Comparison of ENCODE assay signal across 26 mouse cellular contexts in genomic region chr1:185334136-185334535, GRCm38 (mm10). TPM values are rescaled to one million over a fixed set of nuclear protein-coding genes. Genes with fewer than 3 reads are reported as not detected.
DNase-seq lines count a peak whose midpoint lies in the region; ATAC-seq and TF ChIP-seq lines count a peak whose summit lies in the region.
"Had no signal": no experiment of that assay in that cellular context is flagged by ENCODE, and none has a peak within 500 bp of the region (broad histone marks: within the 10 kb centered on the region; RNA-seq: fewer than 3 reads in every experiment).

No protein-coding gene starts in this region.

- peaks cover 8% of the 10 kb centered on the region for H3K36me3 ChIP-seq in forebrain, embryonic 13.5 days (ENCODE audit: poor library complexity, severe bottlenecking)
- no peaks in the 10 kb centered on the region for H3K36me3 ChIP-seq in forebrain, embryonic 15.5 days
- H3K36me3 ChIP-seq in hindbrain, embryonic 13.5 days = peaks cover 7% of the 10 kb centered on the region; the same call in 1 of the 2 replicates
- H3K36me3 ChIP-seq in hindbrain, postnatal 0 days (ENCODE audit: insufficient read depth, low read length) = no peaks in the 10 kb centered on the region
- peaks cover 25% of the 10 kb centered on the region for H3K36me3 ChIP-seq in E14TG2a.4 (ENCODE audit: insufficient read depth, low read length)
- H3K36me3 ChIP-seq: embryonic facial prominence, embryonic 13.5 days; liver, embryonic 15.5 days; midbrain, embryonic 15.5 days; neural tube, embryonic 12.5 days; stomach, embryonic 15.5 days had no signal

- DNase-seq in hindbrain, postnatal 0 days (ENCODE audit: low spot score) = no peak
- peak; percentile 23 for DNase-seq in brain, adult 2 months (ENCODE audit: low read depth, low spot score)
- DNase-seq in embryo, embryonic 9.5 days (ENCODE audit: extremely low spot score) = no peak
- no peak for DNase-seq in frontal cortex, adult 2 months (ENCODE audit: extremely low spot score in 1 of 2, low spot score in 1 of 2)
- DNase-seq: adrenal gland, adult 2 months; adrenal gland, postnatal 36 days; B cell, adult 2 months; embryo, embryonic 11 days; forebrain, postnatal 0 days; heart, postnatal 14 days; kidney, postnatal 10 days; lung, embryonic 14.5 days; lung, postnatal 14 days had no signal

- no peak overlapping the region for H3K27ac ChIP-seq in forebrain, embryonic 13.5 days
- no peak overlapping the region for H3K27ac ChIP-seq in forebrain, embryonic 15.5 days (replicated peaks)
- H3K27ac ChIP-seq in hindbrain, embryonic 13.5 days = no peak overlapping the region
- H3K27ac ChIP-seq in hindbrain, postnatal 0 days = no peak overlapping the region
- H3K27ac ChIP-seq: embryonic facial prominence, embryonic 13.5 days; forebrain, embryonic 10.5 days; hindbrain, embryonic 10.5 days; limb, embryonic 12.5 days; liver, embryonic 15.5 days; midbrain, embryonic 15.5 days; neural tube, embryonic 12.5 days; stomach, embryonic 15.5 days had no signal

- TF ChIP-seq CTCF in hindbrain, postnatal 0 days (IDR thresholded peaks at IDR 0.05; ENCODE audit: low read depth) = no peak
- no peak for TF ChIP-seq CTCF in E14TG2a.4 (conservative IDR thresholded peaks at IDR 0.05; ENCODE audit: low read length)

- no peaks in the 10 kb centered on the region for H3K9me3 ChIP-seq in forebrain, embryonic 13.5 days (replicated peaks)
- H3K9me3 ChIP-seq in forebrain, embryonic 15.5 days = no peaks in the 10 kb centered on the region
- no peaks in the 10 kb centered on the region for H3K9me3 ChIP-seq in hindbrain, embryonic 13.5 days
- no peaks in the 10 kb centered on the region for H3K9me3 ChIP-seq in hindbrain, postnatal 0 days (ENCODE audit: low read length)
- no peaks in the 10 kb centered on the region for H3K9me3 ChIP-seq in E14TG2a.4 (ENCODE audit: low read length)
- H3K9me3 ChIP-seq: embryonic facial prominence, embryonic 13.5 days; forebrain, embryonic 10.5 days; hindbrain, embryonic 10.5 days; limb, embryonic 12.5 days; liver, embryonic 15.5 days; midbrain, embryonic 15.5 days; neural tube, embryonic 12.5 days; stomach, embryonic 15.5 days had no signal

- H3K9ac ChIP-seq in forebrain, embryonic 13.5 days = peak overlapping the region; percentile 40; the same call in 1 of the 2 replicates
- no peak overlapping the region; the same call in 1 of the 2 replicates for H3K9ac ChIP-seq in forebrain, embryonic 15.5 days (replicated peaks)
- H3K9ac ChIP-seq in hindbrain, embryonic 13.5 days = peak overlapping the region; percentile 39; the same call in 1 of the 2 replicates
- H3K9ac ChIP-seq in hindbrain, postnatal 0 days (replicated peaks; ENCODE audit: low read length) = no peak overlapping the region
- H3K9ac ChIP-seq: embryonic facial prominence, embryonic 13.5 days; forebrain, postnatal 0 days; limb, embryonic 12.5 days; liver, embryonic 15.5 days; lung, embryonic 14.5 days; midbrain, embryonic 15.5 days; neural tube, embryonic 12.5 days; stomach, embryonic 15.5 days had no signal

- ATAC-seq in forebrain, embryonic 13.5 days = no peak
- no peak for ATAC-seq in forebrain, embryonic 15.5 days (replicated peaks)
- no peak for ATAC-seq in hindbrain, embryonic 13.5 days (ENCODE audit: low FRiP score)
- ATAC-seq in hindbrain, postnatal 0 days = no peak
- ATAC-seq: activated CD4-positive, CD25-positive, alpha-beta regulatory T cell, adult 4 months; forebrain, postnatal 0 days; midbrain, embryonic 15.5 days had no signal

- no peaks in the 10 kb centered on the region for H3K27me3 ChIP-seq in forebrain, embryonic 13.5 days
- no peaks in the 10 kb centered on the region for H3K27me3 ChIP-seq in forebrain, embryonic 15.5 days
- H3K27me3 ChIP-seq in hindbrain, embryonic 13.5 days = no peaks in the 10 kb centered on the region
- H3K27me3 ChIP-seq in hindbrain, postnatal 0 days (ENCODE audit: insufficient read depth, low read length) = no peaks in the 10 kb centered on the region
- H3K27me3 ChIP-seq in E14TG2a.4 (ENCODE audit: insufficient read depth, low read length) = no peaks in the 10 kb centered on the region
- H3K27me3 ChIP-seq: embryonic facial prominence, embryonic 13.5 days; limb, embryonic 12.5 days; liver, embryonic 15.5 days; midbrain, embryonic 15.5 days; neural tube, embryonic 12.5 days; stomach, embryonic 15.5 days had no signal

- peaks cover 47% of the 10 kb centered on the region for H3K4me1 ChIP-seq in forebrain, embryonic 13.5 days
- peaks cover 34% of the 10 kb centered on the region for H3K4me1 ChIP-seq in forebrain, embryonic 15.5 days
- peaks cover 38% of the 10 kb centered on the region for H3K4me1 ChIP-seq in hindbrain, embryonic 13.5 days (replicated peaks)
- peaks cover 5% of the 10 kb centered on the region; the same call in 1 of the 2 replicates for H3K4me1 ChIP-seq in hindbrain, postnatal 0 days (ENCODE audit: insufficient read depth, low read length)
- peaks cover 62% of the 10 kb centered on the region for H3K4me1 ChIP-seq in E14TG2a.4 (replicated peaks; ENCODE audit: low read depth, low read length)

- no peak overlapping the region for H3K4me3 ChIP-seq in forebrain, embryonic 13.5 days
- H3K4me3 ChIP-seq in forebrain, embryonic 15.5 days = no peak overlapping the region
- H3K4me3 ChIP-seq in hindbrain, embryonic 13.5 days = no peak overlapping the region
- H3K4me3 ChIP-seq in hindbrain, postnatal 0 days (ENCODE audit: low read length) = no peak overlapping the region
- H3K4me3 ChIP-seq in E14TG2a.4 (replicated peaks; ENCODE audit: low read length) = peak overlapping the region; percentile 10; the same call in 1 of the 2 replicates
- H3K4me3 ChIP-seq: embryonic facial prominence, embryonic 13.5 days; hindbrain, embryonic 10.5 days; limb, embryonic 12.5 days; liver, embryonic 15.5 days; midbrain, embryonic 15.5 days; neural tube, embryonic 12.5 days; stomach, embryonic 15.5 days had no signal

- no peak overlapping the region for H3K4me2 ChIP-seq in forebrain, embryonic 13.5 days
- no peak overlapping the region for H3K4me2 ChIP-seq in forebrain, embryonic 15.5 days (replicated peaks)
- no peak overlapping the region for H3K4me2 ChIP-seq in hindbrain, embryonic 13.5 days
- H3K4me2 ChIP-seq in hindbrain, postnatal 0 days (ENCODE audit: low read depth, low read length) = no peak overlapping the region
- H3K4me2 ChIP-seq: embryonic facial prominence, embryonic 13.5 days; limb, embryonic 12.5 days; liver, embryonic 15.5 days; lung, embryonic 14.5 days; midbrain, embryonic 15.5 days; neural tube, embryonic 12.5 days; stomach, embryonic 15.5 days had no signal

- 88% methylated on average over 4 of the region's 4 CpGs for WGBS in forebrain, embryonic 13.5 days
- WGBS in forebrain, embryonic 15.5 days = 76% methylated on average over 4 of the region's 4 CpGs
- 90% methylated on average over 4 of the region's 4 CpGs for WGBS in hindbrain, embryonic 13.5 days
- WGBS in hindbrain, postnatal 0 days = 80% methylated on average over 4 of the region's 4 CpGs

RNA-seq across cellular contexts. Expression of gene Bpnt1, which starts 2.2 kb away (rescaled TPM):
- 34.8 and 37.7 TPM in 2 replicates for polyA plus RNA-seq in forebrain, embryonic 13.5 days (2015; fragmentation: Nextera tagmentation; extraction: Ambion mirVana)
- 34.5 and 40.9 TPM in 2 replicates for polyA plus RNA-seq in forebrain, embryonic 15.5 days (2015; fragmentation: Nextera tagmentation; extraction: Ambion mirVana)
- 41.0 and 46.6 TPM in 2 replicates for polyA plus RNA-seq in hindbrain, embryonic 13.5 days (2015; fragmentation: Nextera tagmentation; extraction: Ambion mirVana)
- total RNA-seq in hindbrain, postnatal 0 days (2014; rRNA removed) = 77.1 and 89.5 TPM in 2 replicates
- 69.9 and 72.5 TPM in 2 replicates for polyA plus RNA-seq in hindbrain, postnatal 0 days (2015; fragmentation: Nextera tagmentation; extraction: Ambion mirVana)
- 89.2 and 93.1 TPM in 2 replicates for polyA plus RNA-seq in frontal cortex, adult 2 months (2012; rRNA removed)

RNA-seq across cellular contexts. Expression of gene Iars2, which starts 4.9 kb away (rescaled TPM):
- 18.0 and 21.0 TPM in 2 replicates for polyA plus RNA-seq in forebrain, embryonic 13.5 days (2015; fragmentation: Nextera tagmentation; extraction: Ambion mirVana)
- 19.2 and 19.9 TPM in 2 replicates for polyA plus RNA-seq in forebrain, embryonic 15.5 days (2015; fragmentation: Nextera tagmentation; extraction: Ambion mirVana)
- 17.8 and 18.3 TPM in 2 replicates for polyA plus RNA-seq in hindbrain, embryonic 13.5 days (2015; fragmentation: Nextera tagmentation; extraction: Ambion mirVana)
- total RNA-seq in hindbrain, postnatal 0 days (2014; rRNA removed) = 36.9 and 39.0 TPM in 2 replicates
- 18.8 TPM in 2 replicates for polyA plus RNA-seq in hindbrain, postnatal 0 days (2015; fragmentation: Nextera tagmentation; extraction: Ambion mirVana)
- polyA plus RNA-seq in frontal cortex, adult 2 months (2012; rRNA removed) = 22.3 and 26.1 TPM in 2 replicates

RNA-seq across cellular contexts. Expression of gene Eprs, which starts 28.7 kb away (rescaled TPM):
- polyA plus RNA-seq in forebrain, embryonic 13.5 days (2015; fragmentation: Nextera tagmentation; extraction: Ambion mirVana) = 151 and 159 TPM in 2 replicates
- polyA plus RNA-seq in forebrain, embryonic 15.5 days (2015; fragmentation: Nextera tagmentation; extraction: Ambion mirVana) = 144 and 150 TPM in 2 replicates
- polyA plus RNA-seq in hindbrain, embryonic 13.5 days (2015; fragmentation: Nextera tagmentation; extraction: Ambion mirVana) = 146 and 155 TPM in 2 replicates
- 66.0 and 69.5 TPM in 2 replicates for total RNA-seq in hindbrain, postnatal 0 days (2014; rRNA removed)
- 135 and 138 TPM in 2 replicates for polyA plus RNA-seq in hindbrain, postnatal 0 days (2015; fragmentation: Nextera tagmentation; extraction: Ambion mirVana)
- polyA plus RNA-seq in frontal cortex, adult 2 months (2012; rRNA removed) = 34.0 and 36.7 TPM in 2 replicates

Comparison
In these comparisons a context has a peak if more than half of its experiments do, and no peak if none do; other contexts are left out.
1. H3K9ac ChIP-seq: peak in forebrain, embryonic 13.5 days (single experiment) and hindbrain, embryonic 13.5 days (single experiment); none in forebrain, embryonic 15.5 days (single experiment) and hindbrain, postnatal 0 days (single experiment).